Mouse (Mus musculus) yolk sac, embryonic 10.5 days (tissue): ENCODE data around the gene Wdr31.

Experiments
- DNase-seq: peaks from one replicate; pipeline ENCODE4 v3.0.0-alpha.2; 2017; ENCODE audit warnings: low spot score

Wdr31 gene

GRCm38 (mm10) chr4:62470598-62471051 is at the start of gene Wdr31:
TSS of gene Wdr31 (minus strand) at chr4:62470896.
- DNase-seq: peak; percentile 67

- peak; percentile 94 for DNase-seq
Observed at GRCm38 (mm10) chr4:62519849-62520233, 49.1 kb upstream of the Wdr31 start, which contains the start of gene Alad. TSS of gene Alad (minus strand) at chr4:62519918.

DNA sequence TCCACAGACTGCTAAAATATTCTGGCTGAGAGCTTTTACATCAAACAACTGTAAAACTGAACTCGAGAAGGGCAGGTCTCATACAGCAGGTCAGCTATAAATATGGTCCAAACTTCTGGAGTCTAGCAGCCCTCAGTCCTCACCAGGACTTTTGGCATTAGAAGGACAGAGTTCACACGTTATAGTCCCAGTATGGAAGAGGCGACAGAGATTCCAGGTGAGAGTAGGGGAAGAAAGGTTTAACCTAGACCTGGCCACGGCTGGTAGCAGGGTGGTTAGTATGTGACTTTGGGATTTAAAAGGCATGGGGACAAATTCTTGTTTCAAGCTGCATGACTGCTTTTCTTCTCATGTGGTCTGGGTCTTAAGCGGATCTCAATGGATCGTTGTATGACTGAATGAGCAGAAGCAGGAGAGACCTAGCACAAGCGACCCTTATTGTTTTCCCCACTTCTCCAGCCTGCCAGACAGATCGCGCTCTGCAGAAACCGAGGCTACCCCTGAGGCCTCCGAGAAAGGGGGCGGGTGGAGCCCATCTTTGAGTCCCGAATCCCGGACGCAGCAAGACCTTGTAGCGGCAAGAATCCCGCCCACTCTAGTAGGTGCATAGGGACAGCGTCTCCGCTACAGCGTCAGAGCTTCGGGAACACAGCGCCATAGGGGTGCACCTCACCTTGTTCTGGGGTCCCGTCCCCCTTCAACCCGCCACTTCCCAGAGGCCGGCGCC is 48.6 kb upstream of the Wdr31 start:
- DNase-seq: no peak

GRCm38 (mm10) chr4:62518416-62519121 is 47.9 kb upstream of the Wdr31 start:
- DNase-seq: no peak

- DNase-seq: no peak
Observed at GRCm38 (mm10) chr4:62517538-62518415, 47.1 kb upstream of the Wdr31 start.

GRCm38 (mm10) chr4:62517046-62517445 is 46.4 kb upstream of the Wdr31 start:
- no peak for DNase-seq

DNA sequence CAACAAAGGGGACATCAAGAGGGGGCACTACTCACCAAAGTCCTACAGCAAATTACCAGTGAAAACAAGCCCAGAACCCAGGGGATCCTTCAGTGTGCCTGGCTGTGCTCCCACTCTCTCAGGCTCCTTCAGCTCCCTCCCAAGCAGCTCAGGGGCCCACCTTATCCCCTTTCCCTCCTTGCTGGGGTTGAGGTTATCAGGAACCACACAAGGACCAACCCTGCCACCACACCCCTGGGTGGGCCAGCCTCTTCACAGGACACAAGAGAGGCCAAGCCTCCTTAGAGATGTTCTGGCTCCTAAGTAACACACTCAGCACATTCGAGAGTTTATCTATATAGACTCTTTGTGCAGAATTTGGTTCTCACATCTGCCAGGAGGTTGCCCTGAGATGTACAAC is 45.9 kb upstream of the Wdr31 start:
- peak; percentile 55 for DNase-seq

DNA sequence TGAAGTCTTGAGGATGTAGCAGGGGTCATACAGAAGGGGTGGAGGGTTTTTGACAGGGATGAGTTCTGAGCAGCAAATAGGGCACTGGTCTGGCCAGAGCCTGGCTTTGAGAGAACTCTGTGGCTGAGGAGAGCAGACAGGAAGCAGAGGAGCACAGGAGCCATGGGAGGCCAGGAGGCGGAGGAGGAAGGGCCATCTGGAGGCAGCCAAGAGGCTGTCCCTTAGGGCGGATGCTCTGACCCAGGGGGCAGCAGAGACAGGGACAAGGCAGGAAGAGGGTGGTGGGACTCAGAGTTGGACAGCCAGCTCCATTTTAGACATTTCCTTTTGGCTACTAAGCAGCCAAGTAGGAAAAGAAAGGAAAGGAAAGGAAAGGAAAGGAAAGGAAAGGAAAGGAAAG is 45.4 kb upstream of the Wdr31 start:
- no peak for DNase-seq

DNA sequence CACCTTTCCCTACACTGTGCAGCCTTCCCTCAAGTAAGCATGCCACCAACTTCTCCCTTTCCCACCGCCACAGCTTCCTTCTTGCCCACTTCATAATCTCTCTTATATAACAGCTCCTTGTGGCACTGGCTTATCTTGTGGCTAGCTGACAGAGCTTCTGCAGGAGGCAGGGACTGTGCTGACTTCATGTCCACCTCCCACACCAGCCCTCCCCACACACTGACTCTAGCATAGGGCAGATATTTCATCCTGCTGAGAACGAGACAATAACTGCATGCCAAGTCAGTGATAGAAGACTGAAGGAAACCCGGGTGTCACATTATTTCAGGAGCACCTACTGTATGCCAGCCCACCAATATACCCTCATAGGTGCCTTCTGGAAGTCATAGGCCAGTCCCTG is 44.8 kb upstream of the Wdr31 start:
- no peak for DNase-seq

DNA sequence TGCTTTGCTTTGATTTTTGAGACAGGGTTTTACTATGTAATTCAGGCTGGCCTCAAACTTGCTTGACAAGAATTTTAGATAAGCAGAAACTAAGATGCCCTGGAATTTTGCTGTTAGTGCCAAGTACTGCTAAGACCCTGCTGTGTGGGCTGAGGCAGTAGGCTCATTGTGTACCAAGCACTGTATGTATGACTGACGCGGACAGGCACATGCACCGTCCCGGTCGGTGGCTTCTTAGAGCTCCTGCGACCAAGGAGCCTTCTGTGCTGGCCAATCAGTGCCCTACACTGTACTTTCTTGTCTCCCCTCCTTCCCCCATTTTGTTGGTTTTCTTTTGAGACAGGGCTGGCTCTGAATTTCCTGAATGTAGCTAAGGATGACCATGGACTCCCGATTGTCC is 44.3 kb upstream of the Wdr31 start:
- no peak for DNase-seq

GRCm38 (mm10) chr4:62513998-62514506 is 43.4 kb upstream of the Wdr31 start:
- DNase-seq: no peak

DNA sequence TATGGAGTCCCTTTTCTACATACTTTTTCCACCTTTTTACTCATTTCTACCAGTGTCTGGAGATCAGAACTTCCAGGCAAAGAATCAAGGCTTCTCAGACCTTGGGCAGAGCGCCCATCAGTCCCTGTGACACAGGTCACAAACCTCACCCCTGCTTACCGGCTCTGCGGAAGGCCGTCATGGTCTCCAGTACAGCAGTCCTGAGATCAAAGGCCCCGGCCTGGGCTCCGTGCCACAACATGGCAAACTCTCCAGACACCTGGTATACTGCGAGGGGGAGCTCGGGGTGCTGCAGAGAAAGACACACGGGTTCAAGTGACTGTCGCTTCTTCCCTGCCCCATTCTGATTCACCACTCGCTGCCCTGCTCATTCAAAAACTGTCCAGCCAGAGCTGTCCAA is 39.2 kb upstream of the Wdr31 start:
- DNase-seq: no peak

GRCm38 (mm10) chr4:62508839-62509238 is 38.1 kb upstream of the Wdr31 start:
- no peak for DNase-seq

GRCm38 (mm10) chr4:62506798-62507197 is 36.1 kb upstream of the Wdr31 start:
- peak; percentile 59 for DNase-seq

DNA sequence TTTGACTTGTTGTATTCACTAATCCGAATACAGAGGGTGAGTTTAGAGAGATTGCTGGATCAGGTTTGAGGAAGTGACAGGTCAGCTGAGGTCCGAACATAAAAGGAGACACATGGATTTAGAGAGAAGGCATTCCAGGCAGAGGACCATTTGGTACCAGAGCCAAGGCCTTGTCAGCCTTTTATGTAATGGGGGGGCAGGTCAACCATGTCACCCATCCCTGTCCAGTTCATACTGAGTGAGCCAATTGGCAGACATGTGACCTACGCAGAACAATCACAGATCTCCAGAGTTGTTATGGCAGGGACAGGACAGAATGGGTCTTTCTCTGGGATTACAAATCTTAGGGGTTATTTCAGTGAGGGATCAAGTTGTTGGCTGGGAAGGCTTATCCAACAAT is 35.3 kb upstream of the Wdr31 start:
- DNase-seq: no peak

- DNase-seq: no peak
Observed at GRCm38 (mm10) chr4:62503374-62503970, 32.8 kb upstream of the Wdr31 start, which contains the start of gene Hdhd3. TSS of gene Hdhd3 (minus strand) at chr4:62503467.

GRCm38 (mm10) chr4:62502969-62503368 is 32.3 kb upstream of the Wdr31 start:
- DNase-seq: peak; percentile 84

DNA sequence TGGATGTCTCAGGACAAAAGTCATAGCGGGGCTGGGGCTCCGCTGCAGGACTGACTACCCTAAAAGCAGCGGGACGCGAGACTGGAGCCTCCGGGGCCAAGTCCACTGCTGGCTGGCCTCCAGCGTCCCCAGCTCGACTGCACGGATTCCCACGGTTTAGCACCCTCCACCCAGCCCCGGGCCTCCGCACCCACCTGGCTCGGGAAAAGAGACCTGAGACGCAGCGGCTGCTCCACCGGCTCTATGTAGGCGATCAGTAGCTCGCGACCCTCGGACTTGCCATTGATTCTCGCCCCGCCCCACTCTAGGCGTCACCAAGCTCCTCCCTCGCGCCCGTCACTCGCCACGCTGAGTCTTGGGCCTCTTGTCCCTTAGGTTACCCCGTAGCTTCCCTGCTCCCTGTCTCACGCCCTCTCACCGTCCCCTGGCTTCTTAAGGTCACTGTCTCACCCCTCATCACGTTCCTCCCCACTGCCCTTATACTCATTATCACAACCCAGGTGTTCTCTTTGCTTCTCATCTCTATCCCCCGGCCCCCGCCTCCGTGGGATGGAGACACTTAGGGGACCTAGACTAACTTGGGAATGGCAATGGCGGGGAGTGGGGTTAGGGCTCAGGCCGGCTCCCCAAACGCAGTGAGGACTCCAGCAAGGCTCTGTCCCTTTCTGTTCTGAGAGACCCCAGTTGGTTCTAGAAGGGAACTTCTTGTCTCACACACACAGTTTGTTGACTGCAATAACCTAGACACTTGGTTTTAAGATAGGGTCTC is 31.5 kb upstream of the Wdr31 start:
- peak; percentile 95 for DNase-seq

DNA sequence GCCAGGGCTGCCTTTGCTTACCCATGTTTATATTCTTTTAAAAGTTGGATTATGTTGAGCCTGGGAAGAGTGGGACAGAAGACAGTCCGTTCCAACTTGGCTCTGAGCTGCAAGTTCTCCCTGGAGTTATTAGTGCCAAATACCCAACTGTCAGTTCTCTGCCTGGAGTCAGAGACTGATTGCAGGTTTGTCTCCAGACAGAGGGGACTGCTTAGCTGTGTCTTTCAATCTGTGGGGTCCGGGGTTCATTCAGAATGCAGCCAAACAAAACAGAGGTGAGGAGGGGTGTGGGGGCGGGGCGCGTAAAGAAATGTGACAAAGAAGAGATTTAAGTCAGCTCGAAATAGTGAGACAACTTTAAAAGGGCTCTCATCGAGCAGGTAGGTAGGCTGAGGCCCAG is 30.8 kb upstream of the Wdr31 start:
- no peak for DNase-seq

DNA sequence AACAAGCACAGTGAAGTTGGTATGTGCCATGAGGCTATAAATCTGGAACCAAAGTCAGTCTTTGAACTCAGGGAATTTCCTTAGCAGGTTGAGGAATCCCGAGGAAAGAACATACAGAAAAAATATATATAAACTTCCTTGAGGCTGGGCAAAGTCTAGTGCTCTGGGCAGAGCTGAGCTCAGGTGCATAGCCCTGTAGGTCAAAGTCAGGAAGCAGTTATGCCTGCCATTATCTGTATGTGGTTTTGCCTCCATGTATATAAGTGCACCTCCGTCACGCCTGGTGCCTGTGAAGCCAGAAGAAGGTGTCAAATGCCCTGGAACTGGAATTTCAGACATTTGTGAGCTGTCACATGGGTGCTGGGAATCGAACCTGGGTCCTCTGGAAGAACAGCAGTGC is 30.1 kb upstream of the Wdr31 start:
- no peak for DNase-seq

DNA sequence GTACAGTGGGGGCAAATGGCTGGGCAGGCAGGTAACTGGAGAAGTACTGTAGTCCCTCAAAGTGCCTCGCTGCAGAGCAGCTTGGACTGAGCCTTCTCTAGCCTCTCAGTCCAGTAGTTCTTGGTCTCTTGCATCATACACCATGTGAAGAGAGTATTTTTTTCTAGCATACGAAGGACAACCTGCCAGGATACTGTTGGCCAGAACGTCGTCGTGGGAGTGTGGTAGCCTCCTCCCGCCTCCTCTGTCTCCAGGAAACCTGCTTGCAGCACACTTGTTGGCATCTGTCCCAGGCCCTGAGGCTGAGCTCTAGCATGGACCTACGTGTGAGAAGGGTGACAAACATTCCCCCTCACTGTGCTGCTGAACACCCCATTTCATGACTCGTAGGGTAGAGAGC is 26.1 kb upstream of the Wdr31 start:
- no peak for DNase-seq
